Mouse (Mus musculus) kidney, postnatal 36 days (tissue): ENCODE measurements around the gene Itfg1.

Source experiments
- DNase-seq, 2 experiments: peaks; one replicate each; pipeline ENCODE4 v3.0.0; 2021 to 2022; ENCODE audit warnings: mixed read lengths in 2 of 2

Gene Itfg1

DNA sequence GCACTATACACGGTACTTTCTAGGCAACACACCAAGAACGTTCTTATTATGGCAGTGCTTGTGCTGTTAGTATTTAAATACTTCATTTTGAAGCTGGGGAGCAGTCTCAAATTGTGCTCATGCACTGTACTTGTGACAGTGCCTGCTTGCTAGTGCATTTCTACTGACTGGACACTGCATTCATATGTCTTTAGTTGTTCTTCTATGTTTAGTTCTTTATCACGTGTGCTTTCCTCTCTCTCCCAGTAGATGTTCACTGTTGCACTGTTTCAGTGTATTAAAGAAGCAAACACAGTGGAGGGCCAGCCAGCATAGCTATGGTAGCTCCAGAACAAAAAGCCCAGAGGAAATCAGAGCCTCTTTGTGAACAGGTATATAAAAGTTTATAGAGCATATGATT, 110.2 kb downstream of the Itfg1 start:
- DNase-seq: no peak

GRCm38 (mm10) chr8:85717271-85717670, 123.5 kb downstream of the Itfg1 start:
- DNase-seq: no peak

- DNase-seq: no peak
Observed at GRCm38 (mm10) chr8:85716696-85717095, 124.0 kb downstream of the Itfg1 start.

DNA sequence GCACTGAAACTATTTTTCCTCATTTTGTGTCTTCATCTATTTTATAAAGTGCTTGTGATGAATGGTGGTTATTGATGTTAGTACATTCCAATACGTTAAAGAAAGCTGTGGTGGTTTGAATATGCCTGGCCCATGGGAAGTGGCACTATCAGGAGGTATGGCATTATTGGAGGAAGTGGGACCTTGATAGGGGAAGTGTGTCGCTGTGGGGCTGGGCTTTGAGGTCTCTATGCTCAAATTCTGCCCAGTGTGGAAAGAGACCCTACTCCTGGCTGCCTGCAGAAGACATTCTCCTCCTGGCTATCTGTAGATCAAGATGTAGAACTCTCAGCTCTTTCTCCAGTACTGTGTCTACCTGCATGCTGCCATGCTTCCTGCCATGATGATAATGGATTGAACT, 133.7 kb downstream of the Itfg1 start:
- no peak for DNase-seq

- DNase-seq: peak; percentile 39 to 78
Observed at GRCm38 (mm10) chr8:85700751-85701351, 139.9 kb downstream of the Itfg1 start, which contains the start of gene Neto2. Gene Neto2 (minus strand): TSS chr8:85700924.

GRCm38 (mm10) chr8:85700101-85700750, 140.5 kb downstream of the Itfg1 start:
- peak; percentile 5 to 65 for DNase-seq

DNA sequence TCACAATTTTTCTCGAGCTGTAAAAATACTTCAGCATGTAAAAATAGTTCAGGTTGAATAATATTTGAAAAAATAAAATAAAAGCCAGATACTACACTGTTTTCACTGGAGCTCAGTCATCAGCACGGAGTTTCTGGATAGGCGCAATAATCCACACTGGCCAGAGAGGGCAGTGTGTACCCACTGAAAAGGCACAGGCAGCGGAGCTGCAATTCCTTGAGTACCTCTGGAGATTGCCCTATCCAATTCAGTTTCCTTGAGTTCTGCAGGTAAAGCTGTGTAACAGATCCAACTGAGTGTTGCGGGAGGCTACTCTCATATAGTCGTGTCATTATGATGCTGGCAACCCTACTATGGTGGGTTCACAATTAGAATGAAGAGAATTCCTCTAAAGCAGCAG, 141.7 kb downstream of the Itfg1 start:
- DNase-seq: peak; percentile 66 to 76
